Mouse (Mus musculus): ENCODE data around the gene Hepacam2. TPM values are rescaled to one million over a fixed set of nuclear protein-coding genes. Genes with fewer than 3 reads are reported as not detected.
A peak's percentile ranks its signal among the peaks of the same experiment; 100 is the strongest.

Hepacam2 gene
- polyA plus RNA-seq (2015; fragmentation: Nextera tagmentation; extraction: Ambion mirVana), result 1.8 and 2.3 TPM in 2 replicates

DNA sequence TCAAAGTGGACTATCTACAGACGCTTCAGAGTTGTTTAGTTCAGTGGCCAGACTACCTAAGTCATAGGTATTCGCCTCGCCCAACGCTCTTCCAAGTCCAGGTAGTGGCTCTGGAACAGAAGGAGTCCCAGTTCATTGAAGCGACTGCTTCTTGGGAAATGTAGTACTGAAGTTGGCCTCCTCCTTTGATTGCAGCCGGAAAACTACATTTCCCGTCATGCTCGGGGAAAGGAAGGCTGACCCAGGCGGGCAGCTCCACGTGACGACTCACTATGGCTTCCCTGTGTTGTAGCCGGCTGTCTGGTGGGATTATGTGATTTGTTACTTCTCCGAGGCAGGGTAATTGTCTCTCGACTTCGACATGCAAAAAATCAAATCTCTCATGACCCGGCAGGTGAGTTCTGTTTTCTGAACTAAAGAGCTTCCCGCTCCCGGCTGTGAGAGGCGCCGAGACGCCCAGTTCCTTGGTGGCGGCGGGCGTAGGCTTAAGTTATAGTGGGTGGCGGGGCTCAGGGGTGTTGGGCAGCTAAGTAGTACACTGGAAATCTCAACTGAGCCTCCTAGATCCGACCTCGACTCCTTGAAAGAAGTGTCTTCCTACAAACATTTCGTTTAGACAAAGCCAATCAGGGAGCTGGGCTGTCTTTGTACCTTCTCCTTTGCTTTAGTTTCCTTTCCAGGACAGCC lies at the start of gene Hepacam2, which contains the start of gene Vps50:
Gene Hepacam2 (minus strand): TSS at position 137 of the 687 bp plus-strand sequence.
Gene Vps50 (plus strand): TSS at position 221 of the 687 bp plus-strand sequence.
- peak within 1 kb of the TSS; percentile 92 for H3K4me2 ChIP-seq (ENCODE audit: low read length)
- H3K27ac ChIP-seq (ENCODE audit: low read length), result 0 out of 2 replicates have a peak within 1 kb of the TSS, but pooled peaks have one; percentile 58
- no peaks in the 10 kb centered on the region for H3K9me3 ChIP-seq (replicated peaks; ENCODE audit: control insufficient read depth, low read length, poor library complexity, severe bottlenecking)
- no peaks in the 10 kb centered on the region; the same call in 1 of the 2 replicates for H3K27me3 ChIP-seq (ENCODE audit: control insufficient read depth, insufficient read depth, low read depth, low read length)
- H3K9ac ChIP-seq (ENCODE audit: low read depth, low read length), result peak within 1 kb of the TSS; percentile 64
- peak; percentile 99 for ATAC-seq
- H3K4me1 ChIP-seq (ENCODE audit: control insufficient read depth, insufficient read depth, low read length), result peaks cover 18% of the 10 kb centered on the region
- WGBS, result under 1% methylated on average over 28 of the region's 28 CpGs
- no peaks in the 10 kb centered on the region for H3K36me3 ChIP-seq (ENCODE audit: control insufficient read depth, insufficient read depth, low read length)
- H3K4me3 ChIP-seq (ENCODE audit: low read depth, low read length), result peak within 1 kb of the TSS; percentile 64

DNA sequence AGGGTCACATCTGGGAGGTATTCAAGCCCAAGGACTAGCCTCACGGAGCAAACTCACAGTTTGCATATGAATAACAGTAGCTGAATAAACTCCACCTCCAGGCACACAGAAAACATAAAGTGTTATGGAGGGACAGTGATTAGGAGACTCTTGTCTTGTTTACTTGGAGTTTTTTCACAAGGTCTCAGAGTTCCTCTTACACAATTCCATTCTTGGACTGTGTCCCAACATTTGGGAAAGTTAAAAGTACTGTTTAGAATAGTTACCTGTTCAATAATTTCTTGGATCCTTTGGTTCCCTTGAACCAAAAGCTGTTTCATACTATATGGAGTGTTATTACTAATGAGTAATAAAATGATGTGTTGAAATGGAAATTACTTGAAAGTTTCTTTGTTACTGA lies 46.9 kb upstream of the Hepacam2 start:
- H3K9ac ChIP-seq (ENCODE audit: low read depth, low read length), result no peak overlapping the region
- H3K9me3 ChIP-seq (replicated peaks; ENCODE audit: control insufficient read depth, low read length, poor library complexity, severe bottlenecking), result no peaks in the 10 kb centered on the region
- H3K4me2 ChIP-seq (ENCODE audit: low read length), result no peak overlapping the region
- H3K27ac ChIP-seq (ENCODE audit: low read length), result no peak overlapping the region
- 29% methylated on average over 1 of the region's 1 CpGs for WGBS
- no peaks in the 10 kb centered on the region for H3K27me3 ChIP-seq (ENCODE audit: control insufficient read depth, insufficient read depth, low read depth, low read length)
- H3K4me3 ChIP-seq (ENCODE audit: low read depth, low read length), result no peak overlapping the region
- no peak for ATAC-seq
- H3K4me1 ChIP-seq (ENCODE audit: control insufficient read depth, insufficient read depth, low read length), result no peaks in the 10 kb centered on the region
- no peaks in the 10 kb centered on the region for H3K36me3 ChIP-seq (ENCODE audit: control insufficient read depth, insufficient read depth, low read length)

DNA sequence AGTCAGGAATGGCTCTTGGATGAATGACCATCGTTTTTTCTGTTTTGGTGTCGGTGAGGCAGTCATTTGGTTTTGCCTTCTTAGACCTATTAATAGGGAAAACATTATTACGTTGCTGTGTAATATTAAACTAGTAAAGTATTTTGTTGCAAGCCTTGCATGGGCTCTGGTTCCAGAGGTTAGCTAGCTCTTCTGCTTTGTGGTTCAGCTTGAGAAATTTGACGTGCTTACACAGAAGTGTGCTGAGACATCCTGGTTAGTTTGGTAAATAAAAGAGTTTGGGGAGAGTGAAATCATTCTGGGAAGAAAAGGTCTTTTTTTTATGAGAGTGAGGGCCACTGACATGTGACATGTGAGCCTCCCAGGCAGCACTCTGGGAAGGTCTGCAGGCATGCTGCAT lies 45.8 kb upstream of the Hepacam2 start:
- no peaks in the 10 kb centered on the region for H3K36me3 ChIP-seq (ENCODE audit: control insufficient read depth, insufficient read depth, low read length)
- 88% methylated on average over 4 of the region's 4 CpGs for WGBS
- no peak overlapping the region for H3K4me2 ChIP-seq (ENCODE audit: low read length)
- no peaks in the 10 kb centered on the region for H3K9me3 ChIP-seq (replicated peaks; ENCODE audit: control insufficient read depth, low read length, poor library complexity, severe bottlenecking)
- no peak overlapping the region for H3K4me3 ChIP-seq (ENCODE audit: low read depth, low read length)
- H3K27ac ChIP-seq (ENCODE audit: low read length), result no peak overlapping the region
- no peaks in the 10 kb centered on the region for H3K4me1 ChIP-seq (ENCODE audit: control insufficient read depth, insufficient read depth, low read length)
- H3K9ac ChIP-seq (ENCODE audit: low read depth, low read length), result no peak overlapping the region
- no peak for ATAC-seq
- H3K27me3 ChIP-seq (ENCODE audit: control insufficient read depth, insufficient read depth, low read depth, low read length), result no peaks in the 10 kb centered on the region

DNA sequence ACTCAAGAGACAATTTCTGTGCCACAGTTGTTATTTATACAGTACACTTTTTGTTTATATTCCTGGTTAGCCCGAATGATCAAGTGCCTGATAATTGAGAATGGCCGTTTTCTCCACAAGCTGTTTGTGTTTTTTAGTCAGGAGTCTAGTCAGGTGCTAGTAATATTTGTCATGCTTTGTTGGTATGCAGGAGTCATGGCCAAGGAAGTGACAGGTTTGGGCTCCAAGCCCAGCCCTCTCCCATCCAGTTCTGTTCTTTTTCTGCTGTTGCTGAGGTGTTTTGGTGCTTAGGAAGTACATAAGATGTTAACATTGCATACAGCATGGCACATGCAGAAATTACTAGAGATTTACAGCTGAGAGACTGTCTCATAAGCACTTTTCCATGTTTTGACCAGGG lies 41.4 kb upstream of the Hepacam2 start:
- Histone ChIP-seq H3K4me3 (ENCODE audit: low read depth, low read length) (no peak overlapping the region), H3K27me3 (ENCODE audit: control insufficient read depth, insufficient read depth, low read depth, low read length) (no peaks in the 10 kb centered on the region), H3K27ac (ENCODE audit: low read length) (no peak overlapping the region), H3K4me2 (ENCODE audit: low read length) (no peak overlapping the region), H3K4me1 (ENCODE audit: control insufficient read depth, insufficient read depth, low read length) (no peaks in the 10 kb centered on the region), H3K9ac (ENCODE audit: low read depth, low read length) (no peak overlapping the region), H3K36me3 (ENCODE audit: control insufficient read depth, insufficient read depth, low read length) (no peaks in the 10 kb centered on the region), H3K9me3 (replicated peaks; ENCODE audit: control insufficient read depth, low read length, poor library complexity, severe bottlenecking) (no peaks in the 10 kb centered on the region)
- WGBS, result 83% methylated on average over 2 of the region's 2 CpGs
- no peak for ATAC-seq

- 0 out of 2 replicates have a peak, but pooled peaks cover 2% of the 10 kb centered on the region for H3K4me1 ChIP-seq (ENCODE audit: control insufficient read depth, insufficient read depth, low read length)
- ATAC-seq, result no peak
- no peaks in the 10 kb centered on the region for H3K36me3 ChIP-seq (ENCODE audit: control insufficient read depth, insufficient read depth, low read length)
- H3K27ac ChIP-seq (ENCODE audit: low read length), result no peak overlapping the region
- H3K27me3 ChIP-seq (ENCODE audit: control insufficient read depth, insufficient read depth, low read depth, low read length), result no peaks in the 10 kb centered on the region
- H3K4me2 ChIP-seq (ENCODE audit: low read length), result no peak overlapping the region
- H3K9me3 ChIP-seq (replicated peaks; ENCODE audit: control insufficient read depth, low read length, poor library complexity, severe bottlenecking), result no peaks in the 10 kb centered on the region
- 36% methylated on average over 1 of the region's 1 CpGs for WGBS
- H3K9ac ChIP-seq (ENCODE audit: low read depth, low read length), result no peak overlapping the region
- no peak overlapping the region for H3K4me3 ChIP-seq (ENCODE audit: low read depth, low read length)
These were observed 38.0 kb upstream of the Hepacam2 start for GRCm38 (mm10) chr6:3536048-3536447.

DNA sequence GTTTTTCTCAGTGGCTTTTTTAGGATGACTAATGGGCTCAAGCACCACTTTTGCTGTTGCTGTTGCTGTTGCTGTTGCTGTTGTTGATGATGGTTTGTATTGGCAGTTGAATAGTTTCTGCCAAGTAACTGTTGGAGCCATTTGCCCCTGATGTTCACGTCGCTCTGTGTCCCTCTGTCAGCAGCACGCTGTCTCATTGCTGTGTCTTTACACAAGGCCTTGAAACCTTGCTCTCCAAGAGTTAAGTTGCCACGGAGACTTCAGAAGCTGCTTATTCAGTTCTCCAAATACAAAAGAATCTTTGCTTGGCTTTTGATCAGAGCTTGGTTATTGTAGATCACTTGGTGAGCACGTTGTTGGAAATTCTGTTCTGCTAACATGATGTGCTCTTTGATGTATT lies 33.3 kb upstream of the Hepacam2 start:
- H3K9me3 ChIP-seq (replicated peaks; ENCODE audit: control insufficient read depth, low read length, poor library complexity, severe bottlenecking), result no peaks in the 10 kb centered on the region
- no peak overlapping the region for H3K4me3 ChIP-seq (ENCODE audit: low read depth, low read length)
- 13% methylated on average over 5 of the region's 5 CpGs for WGBS
- no peaks in the 10 kb centered on the region for H3K27me3 ChIP-seq (ENCODE audit: control insufficient read depth, insufficient read depth, low read depth, low read length)
- H3K27ac ChIP-seq (ENCODE audit: low read length), result no peak overlapping the region
- no peak overlapping the region for H3K4me2 ChIP-seq (ENCODE audit: low read length)
- H3K4me1 ChIP-seq (ENCODE audit: control insufficient read depth, insufficient read depth, low read length), result 0 out of 2 replicates have a peak, but pooled peaks cover 2% of the 10 kb centered on the region
- ATAC-seq, result no peak
- no peaks in the 10 kb centered on the region for H3K36me3 ChIP-seq (ENCODE audit: control insufficient read depth, insufficient read depth, low read length)
- no peak overlapping the region for H3K9ac ChIP-seq (ENCODE audit: low read depth, low read length)

DNA sequence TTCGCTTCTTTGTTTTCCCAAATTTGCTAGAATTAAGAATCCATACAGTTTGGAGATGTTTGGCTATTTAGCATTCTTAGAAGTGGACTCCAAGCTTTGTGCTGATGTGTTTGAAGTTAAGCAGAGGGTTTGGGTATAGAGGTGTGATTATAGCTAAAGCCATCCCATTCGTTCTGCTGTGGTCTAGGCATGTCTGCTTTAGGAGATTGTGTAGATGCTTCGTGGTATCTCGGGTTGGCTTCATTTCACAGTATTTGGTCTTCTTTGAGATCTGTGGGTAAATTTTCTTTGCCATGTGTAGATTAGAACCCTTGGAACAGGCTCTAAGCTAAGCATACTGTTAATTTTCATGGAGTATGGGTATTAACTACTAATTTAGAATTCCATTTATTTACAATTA lies 30.1 kb upstream of the Hepacam2 start:
- Histone ChIP-seq H3K27ac (ENCODE audit: low read length) (no peak overlapping the region), H3K9ac (ENCODE audit: low read depth, low read length) (no peak overlapping the region), H3K36me3 (ENCODE audit: control insufficient read depth, insufficient read depth, low read length) (no peaks in the 10 kb centered on the region), H3K9me3 (replicated peaks; ENCODE audit: control insufficient read depth, low read length, poor library complexity, severe bottlenecking) (no peaks in the 10 kb centered on the region), H3K27me3 (ENCODE audit: control insufficient read depth, insufficient read depth, low read depth, low read length) (no peaks in the 10 kb centered on the region), H3K4me2 (ENCODE audit: low read length) (no peak overlapping the region), H3K4me3 (ENCODE audit: low read depth, low read length) (no peak overlapping the region), H3K4me1 (ENCODE audit: control insufficient read depth, insufficient read depth, low read length) (0 out of 2 replicates have a peak, but pooled peaks cover 2% of the 10 kb centered on the region)
- no peak for ATAC-seq
- WGBS, result 93% methylated on average over 4 of the region's 4 CpGs

GRCm38 (mm10) chr6:3512611-3513010 lies 14.5 kb upstream of the Hepacam2 start:
- Histone ChIP-seq H3K36me3 (ENCODE audit: control insufficient read depth, insufficient read depth, low read length) (no peaks in the 10 kb centered on the region), H3K4me1 (ENCODE audit: control insufficient read depth, insufficient read depth, low read length) (peaks cover 20% of the 10 kb centered on the region), H3K4me2 (ENCODE audit: low read length) (no peak overlapping the region), H3K9ac (ENCODE audit: low read depth, low read length) (peak overlapping the region; percentile 48; the same call in 1 of the 2 replicates), H3K27me3 (ENCODE audit: control insufficient read depth, insufficient read depth, low read depth, low read length) (no peaks in the 10 kb centered on the region), H3K4me3 (ENCODE audit: low read depth, low read length) (no peak overlapping the region), H3K9me3 (replicated peaks; ENCODE audit: control insufficient read depth, low read length, poor library complexity, severe bottlenecking) (no peaks in the 10 kb centered on the region), H3K27ac (ENCODE audit: low read length) (peak overlapping the region; percentile 51)
- 26% methylated on average over 3 of the region's 3 CpGs for WGBS
- peak; percentile 82 for ATAC-seq

GRCm38 (mm10) chr6:3511612-3512011 lies 13.5 kb upstream of the Hepacam2 start:
- Histone ChIP-seq H3K4me1 (ENCODE audit: control insufficient read depth, insufficient read depth, low read length) (peaks cover 20% of the 10 kb centered on the region), H3K36me3 (ENCODE audit: control insufficient read depth, insufficient read depth, low read length) (no peaks in the 10 kb centered on the region), H3K9me3 (replicated peaks; ENCODE audit: control insufficient read depth, low read length, poor library complexity, severe bottlenecking) (no peaks in the 10 kb centered on the region), H3K9ac (ENCODE audit: low read depth, low read length) (peak overlapping the region; percentile 31; the same call in 1 of the 2 replicates), H3K27me3 (ENCODE audit: control insufficient read depth, insufficient read depth, low read depth, low read length) (no peaks in the 10 kb centered on the region), H3K27ac (ENCODE audit: low read length) (peak overlapping the region; percentile 79), H3K4me3 (ENCODE audit: low read depth, low read length) (peak overlapping the region; percentile 3; the same call in 1 of the 2 replicates), H3K4me2 (ENCODE audit: low read length) (peak overlapping the region; percentile 46)
- 17% methylated on average over 11 of the region's 11 CpGs for WGBS
- peak; percentile 69 for ATAC-seq

All from midbrain, embryonic 16.5 days (tissue).